Mouse (Mus musculus): ENCODE measurements at regions not wholly inside any gene's neighbourhood (a gene's known extent, or its start where the extent isn't known, plus 50 kb on each side); places are given as distances from the start of the nearest gene placed in this dataset.

DNA sequence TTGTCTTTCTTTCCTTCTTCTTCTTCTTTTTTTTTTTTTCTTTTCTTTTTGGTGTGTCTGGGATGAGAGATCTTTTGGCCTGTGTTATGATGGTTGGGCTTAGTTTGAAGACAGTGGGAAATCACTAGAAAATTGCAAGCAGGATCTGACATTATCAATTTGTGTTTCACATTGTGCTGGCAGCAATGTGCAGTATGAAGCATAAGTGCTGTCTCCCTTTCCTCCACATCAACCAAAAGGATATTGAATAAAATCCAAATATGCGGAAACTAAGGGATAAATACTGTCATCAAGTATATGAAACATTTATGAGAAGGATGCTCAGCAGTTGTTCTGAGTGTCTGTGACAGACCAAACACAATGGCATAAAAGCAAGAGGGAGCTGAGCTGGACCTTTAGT, 1144.4 kb upstream of the Zeb2 start:
- 91% methylated on average over 1 of the region's 1 CpGs for WGBS
- H3K27ac ChIP-seq (ENCODE audit: low read length): no peak overlapping the region
- no peak overlapping the region for H3K9ac ChIP-seq (ENCODE audit: low read length)
- no peak for ATAC-seq (ENCODE audit: low read depth)
- no peaks in the 10 kb centered on the region for H3K4me1 ChIP-seq (replicated peaks; ENCODE audit: control insufficient read depth, insufficient read depth, low read length)
- H3K4me2 ChIP-seq (ENCODE audit: low read depth, low read length): no peak overlapping the region
- H3K36me3 ChIP-seq (ENCODE audit: control insufficient read depth, insufficient read depth, low read length): no peaks in the 10 kb centered on the region
- no peak overlapping the region for H3K4me3 ChIP-seq (ENCODE audit: low read length)
- no peaks in the 10 kb centered on the region for H3K27me3 ChIP-seq (ENCODE audit: control insufficient read depth, insufficient read depth, low read depth, low read length)
- no peaks in the 10 kb centered on the region for H3K9me3 ChIP-seq (ENCODE audit: control insufficient read depth, low read length)

DNA sequence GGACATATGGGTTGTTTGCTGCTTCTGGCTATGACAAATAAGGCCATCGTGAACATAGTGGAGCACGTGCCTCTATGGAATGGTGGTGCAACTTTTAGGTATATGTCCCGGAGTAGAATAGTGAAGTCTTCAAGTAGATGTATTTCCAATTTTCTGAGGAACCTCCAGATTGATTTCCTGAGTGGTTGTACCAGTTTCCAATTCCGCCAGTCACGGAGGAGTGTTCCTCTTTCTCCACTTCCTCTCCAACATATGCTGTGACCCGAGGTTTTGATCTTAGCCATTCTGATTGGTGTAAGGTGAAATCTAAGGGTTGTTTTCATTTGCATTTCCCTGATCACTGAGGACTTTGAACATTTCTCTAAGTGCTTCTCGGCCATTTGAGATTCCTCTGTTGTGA, 1134.4 kb upstream of the Zeb2 start:
- WGBS: 88% methylated on average over 7 of the region's 7 CpGs
- Histone ChIP-seq H3K27ac (ENCODE audit: low read length) (no peak overlapping the region), H3K9me3 (ENCODE audit: control insufficient read depth, low read length) (no peaks in the 10 kb centered on the region), H3K27me3 (ENCODE audit: control insufficient read depth, insufficient read depth, low read depth, low read length) (no peaks in the 10 kb centered on the region), H3K36me3 (ENCODE audit: control insufficient read depth, insufficient read depth, low read length) (no peaks in the 10 kb centered on the region), H3K4me1 (replicated peaks; ENCODE audit: control insufficient read depth, insufficient read depth, low read length) (no peaks in the 10 kb centered on the region), H3K4me3 (ENCODE audit: low read length) (no peak overlapping the region), H3K9ac (ENCODE audit: low read length) (no peak overlapping the region), H3K4me2 (ENCODE audit: low read depth, low read length) (no peak overlapping the region)
- ATAC-seq (ENCODE audit: low read depth): no peak

GRCm38 (mm10) chr2:46245717-46246116, 1128.5 kb upstream of the Zeb2 start:
- Histone ChIP-seq H3K9me3 (ENCODE audit: control insufficient read depth, low read length) (no peaks in the 10 kb centered on the region), H3K36me3 (ENCODE audit: control insufficient read depth, insufficient read depth, low read length) (no peaks in the 10 kb centered on the region), H3K4me2 (ENCODE audit: low read depth, low read length) (no peak overlapping the region), H3K9ac (ENCODE audit: low read length) (no peak overlapping the region), H3K4me1 (replicated peaks; ENCODE audit: control insufficient read depth, insufficient read depth, low read length) (no peaks in the 10 kb centered on the region), H3K27me3 (ENCODE audit: control insufficient read depth, insufficient read depth, low read depth, low read length) (no peaks in the 10 kb centered on the region), H3K27ac (ENCODE audit: low read length) (no peak overlapping the region), H3K4me3 (ENCODE audit: low read length) (no peak overlapping the region)
- ATAC-seq (ENCODE audit: low read depth): no peak
- WGBS: 55% methylated on average over 3 of the region's 3 CpGs

DNA sequence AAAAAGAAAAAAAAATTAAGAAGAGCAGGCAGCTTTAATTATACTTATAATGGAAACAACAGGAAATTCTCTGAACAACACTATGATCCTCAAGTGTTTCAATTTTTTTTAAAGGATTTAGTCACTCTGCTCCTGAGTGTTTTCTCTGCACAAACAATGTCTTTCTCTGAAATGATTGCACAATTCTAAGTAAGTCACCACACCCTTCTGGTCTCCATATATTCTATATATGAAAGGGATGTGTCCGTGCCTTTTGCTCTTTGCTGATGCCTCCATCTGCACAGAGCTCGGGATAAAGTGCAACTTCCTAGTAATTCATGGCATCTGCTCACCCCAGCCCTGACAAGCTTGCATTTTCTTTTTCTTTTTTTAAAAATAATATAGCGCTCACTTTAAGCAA, 1127.5 kb upstream of the Zeb2 start:
- H3K4me3 ChIP-seq (ENCODE audit: low read length): no peak overlapping the region
- no peak overlapping the region for H3K27ac ChIP-seq (ENCODE audit: low read length)
- H3K9ac ChIP-seq (ENCODE audit: low read length): no peak overlapping the region
- H3K9me3 ChIP-seq (ENCODE audit: control insufficient read depth, low read length): no peaks in the 10 kb centered on the region
- H3K4me2 ChIP-seq (ENCODE audit: low read depth, low read length): no peak overlapping the region
- no peaks in the 10 kb centered on the region for H3K27me3 ChIP-seq (ENCODE audit: control insufficient read depth, insufficient read depth, low read depth, low read length)
- no peaks in the 10 kb centered on the region for H3K4me1 ChIP-seq (replicated peaks; ENCODE audit: control insufficient read depth, insufficient read depth, low read length)
- H3K36me3 ChIP-seq (ENCODE audit: control insufficient read depth, insufficient read depth, low read length): no peaks in the 10 kb centered on the region
- 76% methylated on average over 3 of the region's 3 CpGs for WGBS
- ATAC-seq (ENCODE audit: low read depth): no peak

DNA sequence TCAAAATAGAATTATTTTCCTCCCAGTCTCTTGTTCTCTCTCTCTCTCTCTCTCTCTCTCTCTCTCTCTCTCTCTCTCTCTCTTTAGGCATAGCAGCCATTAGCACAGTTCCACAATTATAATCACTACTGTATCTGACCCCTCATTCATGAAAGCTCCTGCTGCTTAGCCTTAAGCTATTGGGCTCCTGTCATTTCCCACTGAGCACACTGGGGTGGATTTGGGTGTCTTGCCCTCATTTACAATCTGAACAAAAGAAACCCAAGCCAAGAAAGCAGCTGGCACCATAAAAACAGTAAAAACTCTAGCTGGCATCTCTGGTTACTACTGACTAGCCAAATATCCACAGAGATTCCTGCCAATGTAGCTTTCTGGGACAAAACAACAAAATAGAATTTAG, 1125.6 kb upstream of the Zeb2 start:
- Histone ChIP-seq H3K27me3 (ENCODE audit: control insufficient read depth, insufficient read depth, low read depth, low read length) (no peaks in the 10 kb centered on the region), H3K36me3 (ENCODE audit: control insufficient read depth, insufficient read depth, low read length) (no peaks in the 10 kb centered on the region), H3K9ac (ENCODE audit: low read length) (no peak overlapping the region), H3K4me3 (ENCODE audit: low read length) (no peak overlapping the region), H3K4me1 (replicated peaks; ENCODE audit: control insufficient read depth, insufficient read depth, low read length) (no peaks in the 10 kb centered on the region), H3K27ac (ENCODE audit: low read length) (no peak overlapping the region), H3K9me3 (ENCODE audit: control insufficient read depth, low read length) (no peaks in the 10 kb centered on the region), H3K4me2 (ENCODE audit: low read depth, low read length) (no peak overlapping the region)
- ATAC-seq (ENCODE audit: low read depth): no peak

- Histone ChIP-seq H3K4me1 (replicated peaks; ENCODE audit: control insufficient read depth, insufficient read depth, low read length) (no peaks in the 10 kb centered on the region), H3K4me2 (ENCODE audit: low read depth, low read length) (no peak overlapping the region), H3K4me3 (ENCODE audit: low read length) (no peak overlapping the region), H3K9me3 (ENCODE audit: control insufficient read depth, low read length) (no peaks in the 10 kb centered on the region), H3K36me3 (ENCODE audit: control insufficient read depth, insufficient read depth, low read length) (no peaks in the 10 kb centered on the region), H3K27me3 (ENCODE audit: control insufficient read depth, insufficient read depth, low read depth, low read length) (no peaks in the 10 kb centered on the region), H3K9ac (ENCODE audit: low read length) (no peak overlapping the region), H3K27ac (ENCODE audit: low read length) (no peak overlapping the region)
- no peak for ATAC-seq (ENCODE audit: low read depth)
- WGBS: 58% methylated on average over 4 of the region's 4 CpGs
Observed at GRCm38 (mm10) chr2:46239874-46240273, 1122.7 kb upstream of the Zeb2 start.

- Histone ChIP-seq H3K27ac (ENCODE audit: low read length) (no peak overlapping the region), H3K9ac (ENCODE audit: low read length) (no peak overlapping the region), H3K4me2 (ENCODE audit: low read depth, low read length) (no peak overlapping the region), H3K4me3 (ENCODE audit: low read length) (no peak overlapping the region), H3K27me3 (ENCODE audit: control insufficient read depth, insufficient read depth, low read depth, low read length) (no peaks in the 10 kb centered on the region), H3K9me3 (ENCODE audit: control insufficient read depth, low read length) (no peaks in the 10 kb centered on the region), H3K36me3 (ENCODE audit: control insufficient read depth, insufficient read depth, low read length) (no peaks in the 10 kb centered on the region), H3K4me1 (replicated peaks; ENCODE audit: control insufficient read depth, insufficient read depth, low read length) (no peaks in the 10 kb centered on the region)
- no peak for ATAC-seq (ENCODE audit: low read depth)
- 82% methylated on average over 2 of the region's 2 CpGs for WGBS
Observed at GRCm38 (mm10) chr2:46230791-46231450, 1113.7 kb upstream of the Zeb2 start.

GRCm38 (mm10) chr2:46218336-46218957, 1101.3 kb upstream of the Zeb2 start:
- Histone ChIP-seq H3K4me3 (ENCODE audit: low read length) (no peak overlapping the region), H3K9me3 (ENCODE audit: control insufficient read depth, low read length) (no peaks in the 10 kb centered on the region), H3K36me3 (ENCODE audit: control insufficient read depth, insufficient read depth, low read length) (no peaks in the 10 kb centered on the region), H3K9ac (ENCODE audit: low read length) (no peak overlapping the region), H3K4me2 (ENCODE audit: low read depth, low read length) (no peak overlapping the region), H3K27me3 (ENCODE audit: control insufficient read depth, insufficient read depth, low read depth, low read length) (no peaks in the 10 kb centered on the region), H3K27ac (ENCODE audit: low read length) (no peak overlapping the region), H3K4me1 (replicated peaks; ENCODE audit: control insufficient read depth, insufficient read depth, low read length) (no peaks in the 10 kb centered on the region)
- 87% methylated on average over 7 of the region's 7 CpGs for WGBS
- ATAC-seq (ENCODE audit: low read depth): no peak

DNA sequence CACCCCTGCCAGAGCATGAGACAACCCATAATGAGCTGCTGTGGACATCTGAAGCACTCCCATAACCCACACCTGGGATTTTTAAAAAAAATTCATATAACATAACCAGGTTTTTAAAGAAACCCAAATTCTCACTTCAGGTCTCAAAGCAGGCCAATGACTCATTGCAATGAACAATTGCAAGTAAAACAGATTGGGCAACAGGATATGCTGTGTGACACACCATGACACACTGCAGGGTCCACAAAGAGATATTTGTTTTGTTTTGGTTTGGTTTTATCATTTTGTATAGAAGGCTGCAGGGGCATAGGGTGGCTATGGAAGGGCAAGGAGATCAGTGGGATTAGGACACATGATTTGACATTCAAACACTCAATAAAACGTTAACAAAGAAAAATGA, 1082.1 kb upstream of the Zeb2 start:
- H3K9ac ChIP-seq (ENCODE audit: low read length): no peak overlapping the region
- H3K4me2 ChIP-seq (ENCODE audit: low read depth, low read length): no peak overlapping the region
- no peaks in the 10 kb centered on the region for H3K4me1 ChIP-seq (replicated peaks; ENCODE audit: control insufficient read depth, insufficient read depth, low read length)
- ATAC-seq (ENCODE audit: low read depth): no peak
- H3K36me3 ChIP-seq (ENCODE audit: control insufficient read depth, insufficient read depth, low read length): no peaks in the 10 kb centered on the region
- H3K4me3 ChIP-seq (ENCODE audit: low read length): no peak overlapping the region
- H3K9me3 ChIP-seq (ENCODE audit: control insufficient read depth, low read length): no peaks in the 10 kb centered on the region
- H3K27ac ChIP-seq (ENCODE audit: low read length): no peak overlapping the region
- WGBS: 39% methylated on average over 1 of the region's 1 CpGs
- H3K27me3 ChIP-seq (ENCODE audit: control insufficient read depth, insufficient read depth, low read depth, low read length): no peaks in the 10 kb centered on the region
